Mouse (Mus musculus) regulatory T cell (primary cell): Measurements from ENCODE around the gene Alox15.
"Not testable (repeated sequence)": the region's sequence is repeated elsewhere in the genome, so short reads cannot be mapped to it uniquely, and the experiment has no call there.

Source experiments
- in situ Hi-C: fragments of 300-600 bp; cut with MboI, MseI; formaldehyde crosslinking; loops from one replicate; pipeline ENCODE4 v1.15.1; 2025; ENCODE audit warnings: high pct_unique_total_duplicates

Alox15 gene

GRCm38 (mm10) chr11:70351868-70352267 lies at the start of gene Alox15:
Gene Alox15, minus strand, starts transcription at chr11:70352031.
- in situ Hi-C loops, result no loop called here

GRCm38 (mm10) chr11:70389421-70389820 lies 37.6 kb upstream of the Alox15 start:
- in situ Hi-C loops, result no loop called here

DNA sequence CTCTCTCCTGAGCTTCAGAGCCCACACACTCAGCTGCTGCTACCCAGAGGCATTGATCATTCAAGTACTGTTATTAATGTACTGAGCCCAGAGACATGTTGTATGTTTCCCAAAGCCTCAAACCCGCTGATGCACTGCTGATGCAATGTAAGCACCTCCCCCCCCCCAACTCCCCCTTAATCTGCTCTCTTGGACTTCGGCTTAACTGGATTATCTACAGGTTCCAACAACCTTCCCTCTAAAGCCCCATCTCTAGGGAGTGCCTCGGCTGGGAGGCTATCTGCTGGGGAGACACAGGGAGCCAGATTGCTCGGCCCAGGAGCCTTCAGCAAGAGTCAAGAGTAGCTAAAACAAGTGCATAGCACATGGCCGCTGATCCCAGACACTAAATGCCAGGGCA lies 35.6 kb upstream of the Alox15 start:
- in situ Hi-C loops, result no loop called here

DNA sequence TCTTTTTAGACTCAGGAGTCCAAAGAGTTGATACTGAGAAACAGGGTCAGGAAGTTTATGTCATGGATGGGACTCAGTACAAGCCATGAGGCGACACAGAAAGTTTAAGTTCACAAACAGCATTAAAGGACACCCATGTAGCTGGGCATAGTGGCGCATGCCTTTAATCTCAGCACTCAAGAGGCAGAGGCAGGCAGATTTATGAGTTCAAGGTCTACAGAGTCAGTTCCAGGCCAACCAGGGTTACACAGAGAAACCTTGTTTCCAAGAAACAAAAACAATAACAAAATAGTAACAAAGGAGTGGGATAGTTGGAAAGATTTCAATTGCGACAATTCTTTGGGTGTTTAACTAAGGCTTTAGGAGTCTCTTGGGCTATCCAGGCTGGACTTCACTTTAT lies 32.3 kb upstream of the Alox15 start:
- in situ Hi-C loops, result no loop called here

DNA sequence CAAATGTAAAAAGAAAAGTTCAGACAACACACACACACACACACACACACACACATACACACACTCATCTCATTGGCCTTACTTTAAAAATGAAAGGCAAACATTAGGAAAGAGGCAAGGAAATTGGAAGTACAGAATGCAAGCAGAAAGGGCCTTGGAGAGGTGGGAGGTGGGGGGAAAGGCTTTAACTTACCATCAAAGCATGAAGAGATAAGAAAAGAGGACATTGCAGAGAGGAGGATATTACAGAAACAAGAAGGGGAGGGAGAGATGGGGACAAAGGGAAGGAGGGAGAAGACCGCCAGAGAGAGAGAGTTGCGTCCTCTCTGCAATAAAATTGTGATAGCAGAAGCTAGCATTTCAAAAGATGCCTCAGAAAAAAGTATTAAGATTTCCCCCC lies 29.5 kb upstream of the Alox15 start:
- in situ Hi-C loops, result no loop called here

GRCm38 (mm10) chr11:70380478-70381005 lies 28.7 kb upstream of the Alox15 start:
- in situ Hi-C loops, result no loop called here

GRCm38 (mm10) chr11:70376054-70376453 lies 24.2 kb upstream of the Alox15 start:
- in situ Hi-C loops, result no loop called here

DNA sequence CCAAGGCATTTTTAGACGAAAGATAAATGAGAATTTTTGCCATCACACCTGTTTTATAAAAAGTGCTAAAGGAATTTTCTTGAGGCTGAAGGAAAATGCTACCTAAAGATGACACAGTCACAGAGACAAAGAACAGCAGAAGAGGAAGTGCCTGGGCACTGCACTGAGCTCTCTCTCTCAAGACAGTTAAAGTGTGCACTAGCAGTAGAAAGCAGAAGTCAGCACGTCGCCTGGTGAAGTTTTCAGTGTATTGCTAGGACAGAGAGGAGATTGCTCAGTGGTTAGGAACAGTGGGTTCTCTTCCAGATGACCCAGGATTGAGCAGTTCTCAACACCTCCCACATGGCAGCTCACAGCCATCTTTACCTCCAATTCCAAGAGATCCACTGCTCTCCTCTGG lies 22.5 kb upstream of the Alox15 start:
- in situ Hi-C loops, result no loop called here

DNA sequence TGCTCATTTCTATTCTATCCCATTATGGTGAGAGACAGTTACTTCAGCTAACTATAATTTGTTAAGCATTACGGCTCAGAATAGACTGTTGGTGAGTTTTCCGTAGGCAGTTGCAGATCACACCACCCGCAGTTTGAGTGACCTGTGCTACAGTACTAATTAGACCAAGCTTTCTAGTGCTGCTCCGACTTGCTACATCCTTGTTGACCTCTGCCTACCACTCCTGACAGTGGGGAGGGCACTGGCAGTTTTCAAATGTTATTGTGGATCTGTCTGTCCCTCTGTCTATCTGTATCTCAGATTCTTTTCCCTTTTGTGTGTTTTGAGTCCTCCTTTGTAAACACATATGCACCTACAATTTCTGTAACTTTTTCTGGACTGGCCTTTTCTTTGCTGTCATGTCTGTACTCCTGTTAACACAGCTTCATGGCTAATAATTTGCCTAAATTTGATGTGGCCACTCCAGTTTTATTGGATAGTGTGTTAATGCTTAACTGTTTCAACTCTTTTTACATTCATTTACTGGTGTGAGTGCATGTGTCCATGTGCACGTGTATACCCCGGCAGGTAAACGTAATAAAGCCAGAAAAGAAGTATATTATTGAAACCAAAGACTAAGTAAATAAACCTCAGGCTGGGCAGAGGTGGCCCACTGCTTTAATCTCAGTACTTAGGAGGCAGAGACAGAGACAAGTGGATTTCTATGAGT lies 21.2 kb upstream of the Alox15 start:
- in situ Hi-C loops, result no loop called here

DNA sequence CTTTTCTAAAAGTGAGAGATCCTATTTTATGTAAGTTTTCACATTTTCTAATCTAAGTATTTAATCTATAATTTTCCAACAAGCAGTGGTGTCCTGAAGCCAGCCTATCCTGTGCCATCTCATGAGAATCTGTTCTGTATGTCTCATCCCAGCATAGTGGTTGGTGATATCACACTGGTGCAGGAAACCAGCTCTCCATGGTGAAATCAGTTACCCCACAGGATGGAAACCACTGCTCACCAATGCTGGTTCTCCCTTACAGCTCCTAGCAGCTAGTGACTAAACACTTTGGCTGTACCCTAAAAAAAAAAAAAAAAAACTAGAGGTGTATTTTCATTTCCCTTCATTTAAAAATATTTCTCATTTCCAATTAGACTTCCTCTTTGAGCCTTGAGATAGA lies 20.6 kb upstream of the Alox15 start:
- in situ Hi-C loops, result no loop called here

DNA sequence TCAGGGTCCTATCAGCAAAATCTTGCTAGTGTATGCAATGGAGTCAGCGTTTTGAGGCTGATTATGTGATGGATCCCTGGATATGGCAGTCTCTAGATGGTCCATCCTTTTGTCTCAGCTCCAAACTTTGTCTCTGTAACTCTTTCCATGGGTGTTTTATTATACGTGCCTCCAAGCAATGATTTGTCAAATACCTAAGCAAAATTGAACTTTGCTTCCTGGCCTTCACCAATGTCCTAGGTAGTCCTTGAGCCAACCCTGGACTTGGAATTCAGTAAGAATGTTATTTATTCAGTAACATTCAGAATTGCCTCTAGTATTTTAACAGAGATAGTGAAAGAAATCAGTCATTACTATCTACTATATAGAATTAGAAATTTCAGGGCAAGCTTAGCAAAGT lies 16.8 kb upstream of the Alox15 start:
- in situ Hi-C loops, result not testable (repeated sequence)

GRCm38 (mm10) chr11:70367701-70368100 lies 15.9 kb upstream of the Alox15 start:
- in situ Hi-C loops, result not testable (repeated sequence)

- in situ Hi-C loops, result no loop called here
Observed at GRCm38 (mm10) chr11:70348630-70349029, 3.2 kb downstream of the Alox15 start.

DNA sequence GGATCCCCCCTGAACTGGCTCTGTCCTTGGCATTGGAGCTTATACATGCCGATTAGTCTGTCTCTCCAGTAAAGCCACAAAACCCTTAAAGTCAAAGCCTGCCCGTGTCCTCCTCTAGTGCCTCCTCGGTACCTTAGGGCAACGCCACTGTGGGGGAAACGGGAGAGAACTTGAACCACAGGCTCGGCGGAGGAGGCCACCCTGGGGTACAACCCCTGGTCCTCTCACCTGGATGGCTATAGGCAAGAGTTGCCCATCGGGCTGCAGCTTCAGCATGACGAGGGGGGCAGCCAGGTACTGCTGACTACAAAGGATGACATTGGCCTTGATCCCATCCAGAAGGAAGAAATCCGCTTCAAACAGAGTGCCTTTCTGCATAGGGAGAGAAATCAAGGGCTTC lies 4.0 kb downstream of the Alox15 start:
- in situ Hi-C loops, result no loop called here

GRCm38 (mm10) chr11:70345546-70345945 lies 6.3 kb downstream of the Alox15 start:
- in situ Hi-C loops, result no loop called here

GRCm38 (mm10) chr11:70345061-70345460 lies 6.8 kb downstream of the Alox15 start:
- in situ Hi-C loops, result no loop called here

DNA sequence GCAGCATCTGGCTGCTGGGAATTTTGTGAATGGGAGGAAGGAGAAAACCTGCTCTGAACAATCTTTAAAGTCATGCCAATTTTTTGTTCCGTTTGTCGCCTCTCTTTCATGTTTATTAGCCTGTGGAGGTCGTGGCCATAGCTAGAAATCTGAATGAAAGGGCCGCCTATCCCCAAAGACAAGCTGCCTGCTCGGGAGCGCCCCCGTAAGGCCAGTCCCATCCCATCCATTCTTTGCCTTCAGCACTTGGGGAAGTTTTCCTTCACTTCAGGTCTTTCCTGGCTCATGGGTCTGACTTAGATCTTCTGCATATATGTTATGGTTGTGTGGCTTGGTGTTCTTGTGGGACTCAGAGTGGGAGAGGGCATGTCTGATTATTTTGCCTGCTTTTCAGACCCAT lies 12.3 kb downstream of the Alox15 start:
- in situ Hi-C loops, result no loop called here

DNA sequence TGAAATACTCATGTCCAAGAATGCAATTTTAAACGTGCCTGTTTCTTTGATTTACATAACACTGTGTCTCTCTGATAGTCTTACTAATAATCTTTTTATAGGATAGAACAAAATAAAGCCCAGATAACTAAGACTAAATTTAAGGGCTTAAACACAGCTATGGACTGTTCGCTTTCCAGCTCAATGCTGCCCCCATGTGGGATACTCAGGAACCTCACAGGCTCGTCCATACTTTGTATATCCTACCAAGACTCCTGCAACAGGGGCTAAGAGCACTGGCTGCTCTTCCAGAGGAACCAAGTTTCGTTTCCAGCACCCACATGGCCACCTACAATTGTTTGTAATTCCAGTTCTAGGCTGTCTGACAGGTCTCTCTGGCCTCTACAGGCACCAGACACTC lies 17.4 kb downstream of the Alox15 start:
- in situ Hi-C loops, result no loop called here

DNA sequence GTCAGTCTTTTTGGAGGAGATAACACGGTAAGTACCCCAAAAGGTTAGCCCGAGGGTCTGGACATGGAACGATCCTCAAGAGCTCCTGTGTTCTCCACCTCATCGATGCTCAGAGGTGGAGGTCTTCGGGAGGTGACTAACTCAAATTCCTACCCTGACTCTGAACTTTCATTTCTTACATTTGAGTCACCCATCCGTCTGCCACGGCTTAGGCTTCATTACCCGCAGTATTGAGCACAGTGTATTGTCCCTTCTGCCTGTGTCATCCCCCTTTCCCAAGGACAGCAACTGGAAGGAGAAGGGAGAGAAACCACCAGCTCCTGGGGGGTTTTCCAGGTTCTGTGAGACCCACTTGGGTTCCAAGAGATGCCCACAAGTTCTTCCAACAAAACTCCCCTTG lies 27.1 kb downstream of the Alox15 start:
- in situ Hi-C loops, result no loop called here

- in situ Hi-C loops, result no loop called here
Observed at GRCm38 (mm10) chr11:70322528-70322927, 29.3 kb downstream of the Alox15 start, which contains the start of gene Alox12e. Gene Alox12e, minus strand, starts transcription at chr11:70322628.

DNA sequence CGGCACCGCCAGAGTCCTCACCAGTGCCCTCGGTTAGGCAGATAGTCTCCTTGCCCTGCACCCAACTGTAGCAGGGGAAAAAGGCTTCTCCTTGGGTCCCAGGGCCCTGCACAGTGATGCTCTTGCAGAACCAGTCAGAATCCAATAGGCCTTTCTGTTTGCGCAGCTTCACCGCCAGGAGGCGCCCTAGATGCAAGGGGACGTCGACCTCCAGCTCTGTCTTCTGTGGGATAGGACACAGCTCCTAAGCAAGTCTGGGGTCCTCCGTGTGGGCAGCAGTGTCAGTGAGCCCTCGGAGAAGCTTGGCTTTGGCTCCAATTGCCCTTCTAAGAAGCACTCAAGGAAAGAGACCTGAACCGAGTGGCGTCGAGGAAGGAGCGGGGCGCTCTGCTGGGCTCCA lies 30.2 kb downstream of the Alox15 start:
- in situ Hi-C loops, result no loop called here

DNA sequence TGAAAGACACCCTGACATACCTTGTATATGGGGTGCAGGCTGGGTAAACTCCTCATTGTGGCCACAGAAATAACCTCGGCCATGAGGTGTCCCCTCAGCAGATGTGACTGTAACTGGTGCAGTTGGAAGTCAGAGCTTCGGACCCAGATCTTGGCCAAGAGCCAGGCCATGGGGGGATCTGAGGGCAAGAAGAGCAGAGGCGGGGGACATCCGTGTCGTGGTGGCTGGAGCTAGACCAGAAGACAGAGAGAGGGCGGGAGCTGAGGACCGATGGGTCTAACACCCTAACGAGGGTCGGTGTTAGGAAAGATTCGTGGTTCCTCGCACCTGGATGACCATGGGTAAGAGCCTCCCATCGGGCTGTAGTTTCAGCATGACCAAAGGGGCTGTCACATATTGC lies 32.2 kb downstream of the Alox15 start:
- in situ Hi-C loops, result no loop called here

DNA sequence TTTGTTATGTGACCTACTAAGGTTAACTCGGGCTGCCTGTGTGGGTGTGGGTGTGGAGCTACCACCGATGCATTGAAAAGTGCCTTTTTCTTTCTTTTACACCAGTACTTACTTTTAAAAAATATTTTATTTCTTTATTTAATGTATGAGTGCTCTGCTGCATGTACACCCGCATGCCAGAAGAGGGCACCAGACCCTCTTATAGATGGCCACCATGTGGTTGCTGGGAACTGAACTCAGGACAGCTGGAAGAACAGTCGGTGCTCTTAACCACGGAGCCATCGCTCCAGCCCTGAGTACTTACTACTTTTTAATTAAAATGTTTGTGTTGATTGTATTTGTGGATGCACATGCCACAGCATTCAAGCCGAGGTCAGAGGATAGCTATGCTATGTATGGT lies 38.0 kb downstream of the Alox15 start:
- in situ Hi-C loops, result loop anchor here (5.0 kb wide), 1 partner anchor 62 kb away; no protein-coding TSS in a partner anchor

DNA sequence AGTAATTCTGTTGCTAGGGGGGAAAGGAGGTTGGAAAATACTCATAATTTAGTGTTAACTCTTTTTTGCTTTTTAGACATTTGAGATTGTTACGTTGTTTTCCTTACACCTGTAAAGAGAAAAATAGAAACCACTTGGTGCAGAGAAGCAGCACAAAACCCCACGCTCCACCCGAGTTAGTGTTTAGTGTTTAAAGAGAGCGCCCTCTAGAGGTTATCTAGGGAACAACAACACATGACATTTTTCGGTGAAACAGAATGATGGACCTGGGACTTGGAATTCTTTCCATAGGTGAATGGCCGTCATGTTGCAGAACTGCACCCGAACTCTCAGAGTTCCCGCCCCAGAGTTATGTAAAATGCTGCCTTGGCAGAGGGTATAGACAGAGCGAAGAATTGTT lies 42.5 kb downstream of the Alox15 start:
- in situ Hi-C loops, result no loop called here
